Comparison of ENCODE assay signal across 36 mouse cellular contexts in genomic region chr5:120527296-120527964, GRCm38 (mm10). TPM values are rescaled to one million over a fixed set of nuclear protein-coding genes. Genes with fewer than 3 reads are reported as not detected.
A peak's percentile ranks its signal among the peaks of the same experiment; 100 is the strongest.
DNase-seq lines count a peak whose midpoint lies in the region; ATAC-seq lines count a peak whose summit lies in the region.
"Had no signal": no experiment of that assay in that cellular context is flagged by ENCODE, and none has a peak within 500 bp of the region (broad histone marks: within the 10 kb centered on the region; RNA-seq: fewer than 3 reads in every experiment).

No protein-coding gene starts in this region.

- no peak for ATAC-seq in heart, embryonic 12.5 days (ENCODE audit: insufficient number of reproducible peaks, low FRiP score)
- peak; percentile 85 for ATAC-seq in common myeloid progenitor, adult 5-6 weeks (replicated peaks; ENCODE audit: low read depth, poor library complexity, severe bottlenecking)
- ATAC-seq in monocyte, adult 5-6 weeks (replicated peaks; ENCODE audit: insufficient number of reproducible peaks, low FRiP score, low TSS enrichment, poor library complexity, severe bottlenecking): peak; percentile 54; the same call in 1 of the 2 replicates
- ATAC-seq: CD4-positive, CD25-positive, alpha-beta regulatory T cell, adult 4 months; forebrain, embryonic 16.5 days; intestine, postnatal 0 days; midbrain, embryonic 13.5 days had no signal

- no peak overlapping the region for H3K27ac ChIP-seq in heart, embryonic 12.5 days (ENCODE audit: poor library complexity, severe bottlenecking)
- no peak overlapping the region for H3K27ac ChIP-seq in hindbrain, embryonic 10.5 days
- no peak overlapping the region for H3K27ac ChIP-seq in limb, embryonic 10.5 days
- H3K27ac ChIP-seq: embryonic facial prominence, embryonic 12.5 days; forebrain, embryonic 10.5 days; gastrocnemius, adult 2 months; heart, embryonic 15.5 days; hindbrain, embryonic 13.5 days; limb, embryonic 12.5 days; midbrain, embryonic 13.5 days had no signal

- no peaks in the 10 kb centered on the region for H3K4me1 ChIP-seq in heart, embryonic 12.5 days (replicated peaks)
- H3K4me1 ChIP-seq in hindbrain, embryonic 10.5 days (replicated peaks): peaks cover 10% of the 10 kb centered on the region
- peaks cover 20% of the 10 kb centered on the region for H3K4me1 ChIP-seq in limb, embryonic 10.5 days
- H3K4me1 ChIP-seq: embryonic facial prominence, embryonic 12.5 days; heart, embryonic 15.5 days; hindbrain, embryonic 13.5 days; limb, embryonic 12.5 days; midbrain, embryonic 13.5 days had no signal

- 86% methylated on average over 19 of the region's 20 CpGs for WGBS in heart, embryonic 12.5 days
- 88% methylated on average over 20 of the region's 20 CpGs for WGBS in hindbrain, embryonic 10.5 days
- 83% methylated on average over 20 of the region's 20 CpGs for WGBS in limb, embryonic 10.5 days

- DNase-seq in heart, adult 11 months: peak; percentile 94
- DNase-seq in 416B (ENCODE audit: low read depth) (peak; percentile 82), MN1 (ENCODE audit: low spot score) (no peak)
- DNase-seq in hindbrain, embryonic 10.5 days (ENCODE audit: low spot score): no peak
- no peak for DNase-seq in limb, embryonic 10.5 days (ENCODE audit: low spot score)
- DNase-seq: adrenal gland, postnatal 25 days; cerebellum, adult 8-10 months; cerebellum, postnatal 25 days; embryo, embryonic 11 days; gastrocnemius, adult 2 months; kidney, adult 9 months; kidney, postnatal 10 days; lung, postnatal 36 days; retina, postnatal 1 day; right cerebral cortex, postnatal 25 days; thymus, postnatal 25 days had no signal

- H3K4me2 ChIP-seq in heart, embryonic 12.5 days: no peak overlapping the region
- H3K4me2 ChIP-seq: embryonic facial prominence, embryonic 12.5 days; heart, embryonic 15.5 days; hindbrain, embryonic 13.5 days; limb, embryonic 12.5 days; midbrain, embryonic 13.5 days had no signal

- H3K9ac ChIP-seq in heart, embryonic 12.5 days: no peak overlapping the region
- H3K9ac ChIP-seq: embryonic facial prominence, embryonic 12.5 days; heart, embryonic 15.5 days; hindbrain, embryonic 13.5 days; limb, embryonic 12.5 days; midbrain, embryonic 13.5 days had no signal

- peaks cover 4% of the 10 kb centered on the region; the same call in 1 of the 2 replicates for H3K9me3 ChIP-seq in heart, embryonic 12.5 days (replicated peaks)
- no peaks in the 10 kb centered on the region for H3K9me3 ChIP-seq in hindbrain, embryonic 10.5 days
- H3K9me3 ChIP-seq in limb, embryonic 10.5 days (replicated peaks): no peaks in the 10 kb centered on the region
- H3K9me3 ChIP-seq: embryonic facial prominence, embryonic 12.5 days; forebrain, embryonic 10.5 days; heart, embryonic 15.5 days; hindbrain, embryonic 13.5 days; limb, embryonic 12.5 days; midbrain, embryonic 13.5 days had no signal

- H3K27me3 ChIP-seq in heart, embryonic 12.5 days (replicated peaks): no peaks in the 10 kb centered on the region
- H3K27me3 ChIP-seq in hindbrain, embryonic 10.5 days (ENCODE audit: insufficient read depth, poor library complexity, severe bottlenecking): no peaks in the 10 kb centered on the region
- no peaks in the 10 kb centered on the region for H3K27me3 ChIP-seq in limb, embryonic 10.5 days (ENCODE audit: low read depth, poor library complexity, severe bottlenecking)
- H3K27me3 ChIP-seq: embryonic facial prominence, embryonic 12.5 days; heart, embryonic 15.5 days; hindbrain, embryonic 13.5 days; limb, embryonic 12.5 days; midbrain, embryonic 13.5 days had no signal

- no peak overlapping the region for H3K4me3 ChIP-seq in heart, embryonic 12.5 days
- no peak overlapping the region for H3K4me3 ChIP-seq in hindbrain, embryonic 10.5 days
- no peak overlapping the region for H3K4me3 ChIP-seq in limb, embryonic 10.5 days
- H3K4me3 ChIP-seq: embryonic facial prominence, embryonic 12.5 days; forebrain, embryonic 10.5 days; gastrocnemius, adult 2 months; heart, embryonic 15.5 days; hindbrain, embryonic 13.5 days; limb, embryonic 12.5 days; midbrain, embryonic 13.5 days had no signal

- peaks cover 6% of the 10 kb centered on the region; the same call in 1 of the 2 replicates for H3K36me3 ChIP-seq in heart, embryonic 12.5 days
- H3K36me3 ChIP-seq in hindbrain, embryonic 10.5 days: peaks cover 16% of the 10 kb centered on the region
- H3K36me3 ChIP-seq in limb, embryonic 10.5 days: peaks cover 5% of the 10 kb centered on the region; the same call in 1 of the 2 replicates
- H3K36me3 ChIP-seq: embryonic facial prominence, embryonic 12.5 days; heart, embryonic 15.5 days; limb, embryonic 12.5 days; midbrain, embryonic 13.5 days had no signal

RNA-seq across cellular contexts. Expression of gene Slc8b1, which starts 16.5 kb away (rescaled TPM):
- polyA plus RNA-seq in heart, embryonic 12.5 days (2016; fragmentation: Nextera tagmentation; extraction: Ambion mirVana): 4.3 and 4.5 TPM in 2 replicates
- 4.5 and 4.9 TPM in 2 replicates for total RNA-seq in common myeloid progenitor, adult 5-6 weeks (2017)
- 72.9 to 104 TPM (median 90.4 TPM) in 3 replicates for total RNA-seq in monocyte, adult 5-6 weeks (2017)
- polyA plus RNA-seq in hindbrain, embryonic 10.5 days (2016; fragmentation: Nextera tagmentation; extraction: Ambion mirVana): 4.4 and 5.8 TPM in 2 replicates
- 3.7 and 4.4 TPM in 2 replicates for polyA plus RNA-seq in limb, embryonic 10.5 days (2016; fragmentation: Nextera tagmentation; extraction: Ambion mirVana)

RNA-seq across cellular contexts. Expression of gene Plbd2, which starts 24.0 kb away (rescaled TPM):
- polyA plus RNA-seq in heart, embryonic 12.5 days (2016; fragmentation: Nextera tagmentation; extraction: Ambion mirVana): 47.4 and 50.6 TPM in 2 replicates
- 5.0 and 7.7 TPM in 2 replicates for total RNA-seq in common myeloid progenitor, adult 5-6 weeks (2017)
- 8.9 to 11.3 TPM (median 11.2 TPM) in 3 replicates for total RNA-seq in monocyte, adult 5-6 weeks (2017)
- polyA plus RNA-seq in hindbrain, embryonic 10.5 days (2016; fragmentation: Nextera tagmentation; extraction: Ambion mirVana): 42.5 and 43.0 TPM in 2 replicates
- polyA plus RNA-seq in limb, embryonic 10.5 days (2016; fragmentation: Nextera tagmentation; extraction: Ambion mirVana): 41.3 and 43.1 TPM in 2 replicates

RNA-seq across cellular contexts. Expression of gene Sds, which starts 51.1 kb away (rescaled TPM):
- polyA plus RNA-seq in heart, embryonic 12.5 days (2016; fragmentation: Nextera tagmentation; extraction: Ambion mirVana): not detected in 2 replicates
- not detected in 2 replicates for total RNA-seq in common myeloid progenitor, adult 5-6 weeks (2017)
- total RNA-seq in monocyte, adult 5-6 weeks (2017): not detected in 3 replicates
- not detected in 2 replicates for polyA plus RNA-seq in hindbrain, embryonic 10.5 days (2016; fragmentation: Nextera tagmentation; extraction: Ambion mirVana)
- polyA plus RNA-seq in limb, embryonic 10.5 days (2016; fragmentation: Nextera tagmentation; extraction: Ambion mirVana): not detected in 2 replicates
- total RNA-seq: adrenal gland, adult 18-20 months; adrenal gland, postnatal 25 days; gastrocnemius, postnatal 4 days; layer of hippocampus, postnatal 10 days; left cerebral cortex, adult 18-20 months; left cerebral cortex, postnatal 14 days; megakaryocyte-erythroid progenitor cell, adult 5-6 weeks had no signal
- polyA plus RNA-seq: CD4-positive, CD25-positive, alpha-beta regulatory T cell, adult 4 months; embryonic facial prominence, embryonic 12.5 days; forebrain, embryonic 10.5 days; forebrain, embryonic 16.5 days; heart, embryonic 15.5 days; hindbrain, embryonic 13.5 days; intestine, postnatal 0 days; large intestine, adult 2 months; limb, embryonic 12.5 days; lung, embryonic 16.5 days had no signal

RNA-seq across cellular contexts. Expression of gene Sdsl, which starts 54.8 kb away (rescaled TPM):
- 9.1 and 10.6 TPM in 2 replicates for polyA plus RNA-seq in heart, embryonic 12.5 days (2016; fragmentation: Nextera tagmentation; extraction: Ambion mirVana)
- total RNA-seq in common myeloid progenitor, adult 5-6 weeks (2017): 27.1 and 34.4 TPM in 2 replicates
- not detected in 3 replicates for total RNA-seq in monocyte, adult 5-6 weeks (2017)
- 6.2 and 7.9 TPM in 2 replicates for polyA plus RNA-seq in hindbrain, embryonic 10.5 days (2016; fragmentation: Nextera tagmentation; extraction: Ambion mirVana)
- 5.2 and 5.6 TPM in 2 replicates for polyA plus RNA-seq in limb, embryonic 10.5 days (2016; fragmentation: Nextera tagmentation; extraction: Ambion mirVana)
- polyA plus RNA-seq: CD4-positive, CD25-positive, alpha-beta regulatory T cell, adult 4 months had no signal

Comparison
In these comparisons a context has a peak if more than half of its experiments do, and no peak if none do; other contexts are left out.
1. DNase-seq: peak in heart, adult 11 months (single experiment) and 416B (single experiment); none in MN1 (single experiment), hindbrain, embryonic 10.5 days (single experiment) and limb, embryonic 10.5 days (single experiment).